Mouse (Mus musculus) cerebellum, postnatal 36 days (tissue): ENCODE measurements at regions not wholly inside any gene's neighbourhood (a gene's known extent, or its start where the extent isn't known, plus 50 kb on each side); places are given as distances from the start of the nearest gene placed in this dataset.
"Not testable (repeated sequence)": the region's sequence is repeated elsewhere in the genome, so short reads cannot be mapped to it uniquely, and the experiment has no call there.

Source experiments
- DNase-seq, 2 experiments: peaks; one replicate each; pipeline ENCODE4 v3.0.0; 2021 to 2022; ENCODE audit warnings: mixed read lengths in 2 of 2

DNA sequence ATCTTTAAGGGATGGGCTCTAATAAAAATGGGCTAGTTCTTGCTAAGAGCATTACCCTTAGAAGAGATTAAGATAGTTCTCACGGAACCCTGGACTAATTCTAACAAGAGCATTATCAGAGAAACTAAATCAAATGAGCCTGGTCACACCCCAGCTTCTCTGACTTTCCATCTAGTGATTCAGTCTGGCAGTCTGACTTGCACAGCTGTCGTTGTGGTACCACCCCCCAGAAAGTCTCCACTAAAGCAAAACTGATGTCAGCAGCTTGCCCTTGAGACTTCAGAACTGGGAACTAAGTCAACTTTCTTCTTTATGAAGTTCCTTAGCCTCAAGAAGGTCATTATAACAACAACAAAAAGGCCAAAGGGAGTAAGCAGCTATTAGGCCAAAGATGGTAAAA lies 126.5 kb upstream of the Max start:
- no peak for DNase-seq

- not testable (repeated sequence) for DNase-seq
Observed at GRCm38 (mm10) chr12:77086931-77087330, 124.9 kb upstream of the Max start.

DNA sequence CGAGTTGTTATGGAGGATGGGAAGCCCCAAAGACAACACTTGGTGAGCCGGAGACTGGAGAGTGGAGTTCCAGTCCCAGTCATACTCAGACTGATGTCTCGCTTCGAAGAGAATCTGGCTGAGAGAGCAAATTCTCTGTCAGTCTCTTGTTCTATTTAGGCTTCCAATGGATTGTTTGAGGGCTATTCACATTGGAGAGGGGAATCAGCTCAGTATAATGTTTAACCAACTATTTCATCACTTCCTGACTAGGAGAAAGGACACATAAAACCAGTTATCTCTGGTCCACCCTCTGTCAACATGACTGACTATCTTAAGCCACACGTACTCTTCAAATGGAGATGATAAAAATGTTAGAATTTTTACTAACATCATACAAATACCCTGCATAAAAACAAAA lies 123.9 kb upstream of the Max start:
- DNase-seq: no peak

GRCm38 (mm10) chr12:77085244-77085643 lies 123.2 kb upstream of the Max start:
- no peak for DNase-seq

DNA sequence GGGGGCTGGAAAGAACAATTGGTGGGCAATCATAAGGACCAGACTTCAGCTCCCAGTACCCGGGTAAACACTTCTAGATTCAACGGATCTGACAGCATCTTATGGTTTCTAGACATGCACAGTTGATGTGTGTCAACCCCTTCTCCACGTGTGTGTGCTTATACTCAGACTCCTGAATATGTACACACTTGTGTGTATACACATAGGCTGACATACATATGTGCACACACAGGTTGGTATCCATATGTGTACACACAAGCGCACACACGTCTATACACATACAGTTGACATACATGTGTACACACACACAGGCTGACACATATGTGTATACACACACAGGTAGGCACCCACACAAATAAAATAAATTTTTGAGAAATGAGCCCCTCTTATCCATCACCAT lies 122.7 kb upstream of the Max start:
- DNase-seq: no peak

DNA sequence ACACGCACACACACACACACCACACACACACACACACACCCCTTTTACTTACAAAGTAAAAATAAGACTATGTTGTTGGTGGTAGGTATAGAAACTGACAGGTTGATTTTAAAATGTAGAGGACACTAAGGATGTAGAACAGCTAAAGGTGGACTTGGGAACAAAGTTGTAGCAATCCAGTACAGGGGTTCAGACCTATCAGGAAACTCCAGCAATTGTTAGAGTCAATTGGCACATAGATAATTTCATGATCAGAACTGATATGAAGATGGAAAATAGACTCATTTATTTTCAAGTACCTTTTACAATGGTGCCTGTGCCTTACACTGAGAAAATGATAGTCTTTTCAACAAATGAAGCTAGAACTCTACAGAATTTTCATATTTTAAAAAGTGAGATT lies 122.3 kb upstream of the Max start:
- no peak for DNase-seq

DNA sequence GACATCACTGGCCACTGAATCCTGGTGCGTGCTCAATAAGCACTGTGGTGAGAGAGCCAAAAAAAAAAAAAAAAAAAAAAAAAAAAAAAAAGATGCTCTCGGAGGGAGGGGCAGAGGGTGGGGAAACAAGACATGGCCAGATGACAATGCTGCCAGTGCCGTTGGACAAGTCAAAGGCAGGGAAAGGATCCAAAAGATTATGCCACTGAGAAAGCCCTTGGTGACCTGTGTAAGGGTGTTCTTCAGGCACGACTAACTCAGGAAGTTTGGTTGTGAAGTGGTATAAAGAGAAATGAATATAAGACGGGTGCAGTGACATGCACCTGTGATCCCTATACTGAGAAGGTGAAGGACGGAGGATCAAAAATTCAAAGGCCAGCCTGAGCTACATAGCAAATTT lies 121.8 kb upstream of the Max start:
- DNase-seq: no peak

GRCm38 (mm10) chr12:77081774-77082173 lies 119.8 kb upstream of the Max start:
- DNase-seq: no peak

- no peak for DNase-seq
Observed at GRCm38 (mm10) chr12:77079481-77079880, 117.5 kb upstream of the Max start.

DNA sequence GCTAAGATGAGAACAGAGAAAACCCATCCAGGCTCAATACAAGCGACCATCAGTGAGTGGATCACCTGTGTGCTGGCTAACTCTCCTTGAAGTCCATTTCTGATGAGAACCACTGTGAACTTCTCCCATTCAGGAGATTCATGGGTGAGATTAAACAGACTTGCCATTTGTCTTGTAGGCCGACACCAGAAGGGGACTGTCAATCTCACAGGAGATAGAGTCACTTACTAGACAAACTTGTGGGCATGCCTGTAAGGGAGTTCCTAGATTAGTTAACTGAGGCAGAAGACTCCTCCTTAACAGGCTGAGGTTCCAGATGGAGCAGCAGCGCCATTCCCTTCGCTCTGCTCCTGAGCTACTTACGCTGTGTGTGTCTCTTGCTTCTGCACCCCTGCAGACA lies 114.7 kb upstream of the Max start:
- DNase-seq: no peak

GRCm38 (mm10) chr12:77074602-77075001 lies 112.6 kb upstream of the Max start:
- DNase-seq: no peak

GRCm38 (mm10) chr12:77071700-77072099 lies 109.7 kb upstream of the Max start:
- DNase-seq: no peak

DNA sequence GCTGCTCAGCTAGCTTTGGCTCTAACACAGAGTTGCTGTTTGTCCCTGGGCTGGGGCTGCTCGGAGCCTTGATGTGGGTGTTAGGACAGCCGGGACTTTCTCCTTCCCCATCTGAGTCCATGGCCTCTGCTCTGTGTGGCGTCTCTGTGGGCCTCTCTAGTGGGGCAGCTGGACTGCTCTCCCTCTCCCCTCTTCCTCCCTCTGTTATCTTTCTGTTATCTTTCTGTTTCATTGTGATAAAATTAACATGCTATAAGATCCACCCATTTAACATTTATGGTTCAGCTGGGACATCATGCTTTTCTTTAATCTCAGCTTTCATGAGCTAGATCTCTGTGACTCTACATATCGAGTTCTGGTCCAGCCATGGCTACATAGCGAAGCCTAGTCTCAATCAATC lies 105.9 kb upstream of the Max start:
- no peak for DNase-seq

DNA sequence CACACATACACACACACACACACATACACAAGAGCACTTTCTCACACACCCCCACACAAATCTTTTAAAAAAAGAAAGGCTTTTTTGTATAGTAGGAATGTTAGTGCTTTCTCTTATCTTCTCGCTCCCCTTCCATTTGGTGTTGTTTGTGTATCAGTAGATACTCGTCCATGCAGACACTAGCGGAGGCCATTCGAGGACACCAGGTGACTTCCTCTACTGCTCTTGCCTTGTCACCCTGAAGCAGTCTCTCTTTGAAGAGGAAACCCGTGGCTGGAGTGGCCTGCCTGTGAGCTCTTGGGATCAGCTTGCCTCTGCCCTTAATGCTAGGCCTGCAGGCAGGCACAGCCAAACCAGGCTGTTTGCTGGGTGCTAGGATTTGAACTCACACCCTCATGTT lies 105.1 kb upstream of the Max start:
- DNase-seq: no peak

GRCm38 (mm10) chr12:77065645-77066512 lies 103.9 kb upstream of the Max start:
- DNase-seq: no peak

GRCm38 (mm10) chr12:77064048-77064447 lies 102.0 kb upstream of the Max start:
- no peak for DNase-seq

DNA sequence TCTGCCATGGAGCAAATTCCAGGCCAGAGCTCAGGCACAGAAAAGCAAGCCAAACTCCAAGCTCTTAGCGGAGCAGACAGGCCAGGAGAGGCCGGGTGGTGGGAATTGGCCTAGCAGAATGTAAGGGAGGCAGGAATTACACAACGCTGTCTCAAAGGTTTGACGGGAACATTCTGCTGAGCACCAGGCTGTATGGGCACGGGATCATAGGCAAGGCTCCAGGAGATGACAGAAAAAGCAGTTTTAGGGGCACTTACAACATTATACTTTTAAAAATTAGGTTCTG lies 99.5 kb upstream of the Max start:
- no peak for DNase-seq

GRCm38 (mm10) chr12:77060766-77061561 lies 99.0 kb upstream of the Max start:
- no peak for DNase-seq

GRCm38 (mm10) chr12:77060060-77060695 lies 98.2 kb upstream of the Max start:
- DNase-seq: no peak

- DNase-seq: no peak
Observed at GRCm38 (mm10) chr12:77059679-77060059, 97.7 kb upstream of the Max start.

DNA sequence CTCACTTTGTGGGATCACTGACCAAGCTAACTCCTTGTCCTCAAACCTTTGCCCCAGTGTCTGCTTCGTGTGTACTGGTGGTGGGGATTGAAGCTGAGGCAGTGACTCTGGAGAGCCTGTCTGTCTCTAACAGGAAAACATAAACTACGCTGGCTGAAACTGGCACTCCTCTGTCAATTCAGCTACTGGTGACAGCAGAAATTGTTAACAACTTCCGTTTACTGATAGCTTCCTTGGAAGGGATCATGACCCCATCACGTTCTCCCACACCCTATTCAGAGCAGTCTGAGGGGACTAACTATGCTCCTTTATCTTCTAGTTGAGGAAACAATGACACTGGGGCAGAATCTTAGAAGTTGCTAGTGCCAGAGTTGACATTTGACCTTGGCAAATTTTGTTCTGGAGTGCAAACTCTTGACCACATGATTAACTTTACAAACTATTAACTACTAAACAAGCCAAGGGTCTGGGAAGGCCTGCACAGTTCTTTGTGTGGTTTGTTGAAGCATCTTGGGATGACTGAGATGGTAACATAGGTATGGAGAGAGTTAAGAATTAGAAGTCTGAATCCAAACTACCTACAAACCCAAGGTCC lies 96.7 kb upstream of the Max start:
- no peak for DNase-seq

GRCm38 (mm10) chr12:77056748-77057370 lies 94.9 kb upstream of the Max start:
- DNase-seq: no peak

GRCm38 (mm10) chr12:77054700-77055099 lies 92.7 kb upstream of the Max start:
- no peak for DNase-seq
